Mouse (Mus musculus) thymus, adult 18-20 months (tissue): Measurements from ENCODE around the gene Pea15a.

ENCODE experiments used
- DNase-seq, 2 experiments: peaks; one replicate each; pipeline ENCODE4 v3.0.0; 2022; ENCODE audit warnings: mixed read lengths in 2 of 2

Gene Pea15a

DNA sequence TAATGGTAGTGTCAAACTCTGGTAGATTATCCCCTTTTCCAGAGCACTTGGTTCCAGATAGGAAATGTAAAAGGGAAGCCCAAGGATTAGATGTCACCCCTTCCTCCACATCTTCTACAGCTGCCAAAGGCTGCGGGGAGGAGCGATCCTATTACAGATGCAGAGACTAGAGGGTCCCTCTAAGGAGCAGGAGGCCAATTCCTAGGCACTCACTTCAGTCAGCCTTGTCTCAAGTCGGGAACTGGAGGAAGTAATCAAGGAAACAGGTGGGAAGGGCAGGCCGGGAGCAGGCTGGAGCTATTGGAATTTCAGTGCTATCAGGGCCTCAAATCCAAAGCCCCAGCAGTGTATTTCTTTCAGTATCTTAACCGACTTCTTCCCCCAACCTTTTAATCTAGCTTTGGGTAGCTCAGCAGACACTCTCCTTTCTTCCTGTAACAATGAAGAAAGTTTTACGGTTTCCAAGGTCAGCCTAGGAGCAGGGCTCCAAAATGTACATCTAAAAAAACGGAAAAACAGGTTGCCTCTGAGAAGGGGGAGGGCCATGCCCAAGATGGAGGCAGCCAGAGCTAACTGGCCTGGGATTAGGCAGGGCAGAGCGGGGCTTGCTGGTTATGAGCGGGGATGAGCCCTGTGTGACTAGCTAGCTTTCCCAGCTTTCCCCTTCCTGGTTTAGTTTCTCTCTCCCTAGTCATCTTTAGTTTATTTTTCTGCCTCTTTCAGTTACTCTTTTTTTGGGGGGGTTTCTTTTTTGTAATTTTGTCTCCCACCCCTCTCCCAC, 2.4 kb downstream of the Pea15a start:
- no peak for DNase-seq

DNA sequence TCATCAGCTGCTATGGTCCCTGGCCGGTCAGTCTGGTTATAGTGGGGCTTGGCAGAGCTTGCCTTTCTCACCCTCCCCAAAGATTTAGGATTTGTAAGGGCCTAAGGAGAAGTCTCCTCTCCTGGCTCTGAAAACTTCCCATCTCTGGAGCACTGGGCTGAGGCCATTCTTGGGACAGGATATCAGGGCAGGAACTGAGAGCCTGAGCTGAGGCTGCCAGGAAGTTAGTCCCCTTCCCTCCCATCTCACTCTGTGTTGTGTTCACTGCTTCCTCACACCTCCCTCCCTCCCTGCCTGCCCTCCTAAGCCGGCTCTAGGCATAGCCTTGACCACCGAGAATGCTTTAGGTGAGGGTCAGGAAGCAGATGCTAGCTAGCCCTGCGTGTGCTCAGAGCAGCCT, 3.0 kb downstream of the Pea15a start:
- no peak for DNase-seq

DNA sequence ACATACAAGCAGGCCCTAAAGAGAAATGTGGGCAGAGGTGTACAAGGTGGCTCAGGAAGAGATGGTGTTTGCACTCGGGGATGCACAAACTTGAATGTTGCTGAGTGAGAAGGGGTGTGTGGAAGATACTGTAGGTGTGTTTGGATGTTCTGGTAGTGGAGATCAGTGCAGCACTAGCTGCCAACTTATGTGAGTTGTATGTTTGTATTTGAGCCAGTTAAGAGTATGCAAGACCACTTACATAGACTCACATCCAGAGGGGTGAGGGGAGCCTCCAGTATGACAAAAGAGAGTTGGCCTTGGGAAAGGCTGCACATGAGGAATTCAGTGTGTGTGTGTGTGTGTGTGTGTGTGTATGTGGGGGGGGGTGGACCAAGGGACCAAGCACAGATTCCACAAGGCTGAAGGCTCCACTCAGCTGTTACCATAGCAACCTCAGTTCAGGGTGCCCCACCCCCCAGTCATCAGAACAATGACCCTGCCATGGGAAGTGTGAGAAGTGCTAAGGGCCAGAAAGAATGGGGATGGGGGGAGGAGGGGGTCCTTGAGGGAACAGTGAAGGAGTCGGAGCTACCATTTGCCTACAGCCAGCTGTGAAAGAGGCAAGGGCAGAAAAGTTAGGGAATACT, 3.6 kb downstream of the Pea15a start:
- DNase-seq = no peak

DNA sequence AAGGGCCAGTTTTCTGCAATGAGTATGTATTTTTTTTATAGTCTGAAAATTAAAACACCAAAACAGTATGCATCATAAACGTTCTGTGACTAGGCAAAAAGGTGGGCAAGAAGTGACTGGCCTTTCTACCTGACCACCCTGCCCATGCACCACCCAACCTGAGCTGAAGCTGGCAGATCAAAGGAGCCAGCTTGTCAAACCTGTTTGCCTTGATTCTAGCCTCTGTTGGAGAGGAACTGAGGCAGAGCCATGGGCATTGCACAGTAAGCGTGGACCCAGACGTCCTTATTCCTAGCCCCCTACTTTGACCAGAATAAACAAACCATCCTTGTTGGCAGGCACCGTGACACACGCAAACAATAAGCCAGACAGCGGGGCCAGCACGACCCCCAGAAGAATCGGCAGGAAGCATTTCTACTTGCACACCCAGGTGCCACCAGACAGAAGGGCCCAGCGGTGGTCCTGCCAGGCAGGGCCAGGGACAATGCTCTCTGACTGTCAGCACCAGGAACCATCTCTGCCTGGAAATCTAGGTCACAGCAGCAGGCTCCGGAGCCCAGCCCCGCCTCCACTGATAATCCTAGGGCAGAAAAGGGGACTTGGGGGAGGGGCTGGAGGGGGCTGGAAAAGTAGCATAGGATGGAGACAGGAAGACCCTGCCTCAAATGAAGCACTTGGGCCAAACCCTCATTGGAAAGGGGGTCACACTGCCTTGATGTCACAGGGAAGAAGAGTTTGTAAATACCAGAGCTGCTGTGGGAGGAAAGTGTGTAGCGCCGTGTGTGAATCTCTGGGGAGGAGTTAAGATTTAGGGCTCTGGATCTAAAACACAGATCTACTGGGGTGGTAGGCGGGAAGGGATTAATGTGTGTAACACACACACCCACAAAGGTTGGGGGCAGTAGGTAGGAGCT, 4.4 kb downstream of the Pea15a start:
- DNase-seq = no peak

DNA sequence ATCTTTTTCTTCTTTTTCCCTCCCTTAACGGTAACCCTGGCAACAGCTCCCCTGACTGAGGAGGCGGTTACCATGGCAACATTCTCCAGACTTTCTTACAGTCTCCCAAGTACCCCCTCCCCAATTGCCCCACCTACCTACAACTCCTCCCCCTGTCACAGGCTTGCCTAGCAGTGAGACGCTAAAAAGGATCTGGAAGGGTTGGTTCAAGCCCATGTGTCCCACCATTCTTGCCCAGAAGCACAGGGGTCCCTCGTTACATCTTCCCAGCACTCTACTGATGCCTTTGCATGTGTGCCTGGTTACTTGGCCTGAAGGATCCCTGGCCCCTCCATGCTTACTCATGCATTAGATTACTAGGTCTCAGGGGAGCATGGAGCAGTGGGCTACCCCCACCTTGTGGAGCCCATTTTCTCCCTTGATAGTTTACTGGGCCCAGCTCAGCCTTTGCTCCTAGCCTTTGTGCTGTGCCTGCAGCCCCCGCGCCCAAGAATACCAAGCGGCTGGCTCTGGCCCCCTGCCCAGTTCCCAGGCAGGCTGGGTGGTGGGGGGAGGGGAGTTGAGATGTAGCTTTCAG, 5.6 kb downstream of the Pea15a start:
- DNase-seq = no peak

DNA sequence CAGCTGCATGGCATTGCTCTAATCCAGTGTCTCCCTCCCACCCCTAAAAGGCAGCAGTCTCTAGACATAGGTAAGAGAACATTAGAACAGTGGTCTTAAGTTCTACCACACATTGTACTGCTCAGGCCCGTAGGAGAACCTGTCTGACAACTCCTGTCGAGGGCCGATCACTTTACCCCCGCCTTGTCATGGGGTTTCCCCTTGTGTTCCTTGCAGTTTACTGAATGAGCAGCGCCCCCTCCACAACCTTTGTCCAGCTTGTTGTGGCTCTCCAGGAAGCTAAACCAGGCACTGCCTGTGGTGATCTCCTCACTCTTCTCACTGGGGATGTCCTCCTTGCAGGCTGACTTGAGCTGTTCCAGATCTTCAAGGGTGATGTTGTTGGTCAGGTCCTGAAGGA, 6.4 kb downstream of the Pea15a start:
- DNase-seq = no peak

DNA sequence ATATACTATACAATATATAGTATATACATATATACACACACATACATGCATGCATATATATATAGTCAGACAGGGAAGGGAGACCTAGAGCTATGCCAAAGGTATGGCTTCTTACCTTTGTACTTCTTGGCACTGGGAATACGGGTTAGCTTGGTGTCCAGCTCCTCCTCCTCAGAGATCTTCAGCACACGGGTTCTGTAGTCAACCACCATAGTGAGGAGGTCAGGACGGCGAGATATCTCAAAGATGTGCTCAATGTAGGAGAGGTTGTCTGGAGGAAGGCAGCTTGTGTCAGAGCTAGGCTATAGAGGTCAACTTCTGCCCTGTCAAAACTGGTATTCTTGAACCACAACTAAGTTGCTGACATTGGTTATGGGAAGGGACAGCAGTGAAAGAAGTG, 7.6 kb downstream of the Pea15a start:
- no peak for DNase-seq

DNA sequence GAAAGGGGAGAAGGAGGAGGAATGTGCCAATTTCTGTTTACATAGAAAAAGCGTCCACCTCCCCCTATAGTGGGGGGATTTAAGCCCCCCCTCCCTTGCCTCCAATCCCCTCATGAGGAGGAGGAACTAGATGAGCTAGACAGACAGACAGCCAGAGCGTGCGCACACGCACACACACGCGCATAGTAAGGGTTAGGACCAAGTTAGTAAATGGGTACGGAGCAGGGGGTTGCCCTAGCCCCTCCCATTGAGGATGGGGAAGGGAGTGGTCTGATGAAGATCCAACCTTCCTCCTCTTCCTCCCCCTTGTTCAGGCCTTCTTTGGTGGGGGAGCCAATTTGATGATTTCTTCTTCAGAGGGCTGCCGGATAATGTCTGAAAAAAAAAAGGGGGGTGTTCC, 8.3 kb downstream of the Pea15a start:
- no peak for DNase-seq

DNA sequence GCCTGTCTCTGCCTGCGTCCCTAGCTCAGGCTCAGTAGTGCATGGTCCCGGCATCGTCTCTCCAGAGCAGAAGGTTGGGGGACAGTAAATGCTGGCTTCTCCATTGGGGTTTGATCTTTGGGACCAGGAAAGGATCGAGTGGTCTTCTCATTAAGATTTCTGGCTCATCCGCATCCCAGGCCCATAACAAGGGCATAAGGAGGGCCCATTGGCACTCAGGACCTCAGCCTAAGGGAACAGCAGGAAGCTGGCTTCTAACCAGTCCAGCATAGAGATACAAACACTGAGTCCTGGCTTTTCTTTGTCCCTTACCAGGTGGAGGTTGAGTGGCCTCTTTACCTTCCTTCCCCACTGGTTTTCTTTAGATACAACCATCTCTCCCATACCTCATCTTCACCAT, 8.8 kb downstream of the Pea15a start:
- no peak for DNase-seq

DNA sequence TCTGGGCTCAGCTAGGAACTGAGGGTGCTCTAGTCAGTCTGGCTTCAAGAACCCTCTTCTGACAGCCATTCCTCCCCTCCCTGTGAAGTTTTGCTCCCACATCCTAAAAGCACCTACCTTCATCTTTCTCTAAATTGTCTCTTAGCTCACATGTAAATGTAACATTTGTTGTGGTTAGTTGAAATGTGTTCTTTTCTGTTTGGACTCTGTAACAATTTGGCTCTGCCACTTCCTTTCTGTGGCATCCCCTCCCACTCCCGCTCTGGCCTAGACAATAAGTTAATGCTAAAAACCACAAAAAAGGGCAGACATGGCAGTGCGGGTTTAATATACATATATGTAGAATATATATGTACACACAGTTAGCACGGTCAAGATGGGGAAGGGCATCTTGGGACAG, 9.5 kb downstream of the Pea15a start:
- no peak for DNase-seq

DNA sequence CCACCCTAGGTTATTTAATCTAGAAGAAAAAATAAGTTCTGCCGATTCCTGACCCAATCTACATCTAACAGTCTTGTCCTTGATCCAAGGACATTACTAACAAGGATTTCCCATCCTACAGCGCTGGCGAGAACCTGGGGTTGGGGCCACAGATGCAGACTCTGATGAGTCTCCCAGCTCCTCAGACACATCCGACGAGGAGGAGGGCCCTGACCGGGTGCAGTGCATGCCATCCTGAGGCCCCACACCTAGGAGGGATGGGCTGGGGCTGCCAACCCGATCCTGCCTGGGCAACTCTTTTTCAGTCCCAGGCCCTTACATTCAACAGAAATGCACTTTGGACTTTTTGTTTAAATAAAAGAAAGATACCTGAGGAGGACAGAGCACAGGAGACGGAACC, 12.2 kb downstream of the Pea15a start:
- DNase-seq = no peak

DNA sequence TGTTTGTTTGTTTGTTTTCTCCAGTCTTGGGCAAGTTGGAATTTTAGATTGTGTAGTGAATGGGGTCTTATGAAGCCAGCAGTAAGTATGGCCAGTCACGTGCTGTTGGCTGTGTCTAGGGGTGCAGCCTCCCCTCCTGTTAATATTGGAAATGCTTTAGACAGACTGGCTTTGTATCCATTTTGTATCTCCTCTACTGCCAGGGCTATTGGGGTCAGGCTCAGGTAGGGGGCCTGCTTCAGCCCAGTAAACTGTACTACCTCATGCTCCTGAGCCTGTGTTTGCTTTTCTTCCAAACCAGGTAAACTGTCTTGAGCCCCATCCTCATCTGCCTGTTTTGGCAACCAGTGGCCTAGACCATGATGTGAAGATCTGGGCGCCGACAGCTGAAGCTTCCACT, 14.4 kb downstream of the Pea15a start:
- DNase-seq = no peak

DNA sequence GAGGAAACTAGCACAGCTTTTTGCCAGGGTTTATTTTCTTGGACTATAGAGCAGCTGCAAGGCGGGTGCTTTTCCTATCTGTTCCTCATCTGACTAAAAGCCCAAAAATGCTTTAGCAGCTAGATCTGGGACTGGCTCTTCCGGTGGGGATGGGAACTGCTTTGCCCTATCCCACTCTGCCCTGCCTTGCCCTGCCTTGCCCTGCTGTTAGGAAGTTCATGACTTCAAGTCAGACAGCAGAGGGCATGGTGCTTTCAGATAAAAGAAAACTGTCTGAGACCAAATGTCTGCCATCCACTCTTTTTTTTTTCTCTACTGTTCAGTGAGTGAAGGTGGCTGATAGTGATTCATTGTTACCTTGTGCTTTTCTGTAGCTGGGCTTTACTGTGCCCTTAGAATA, 15.0 kb downstream of the Pea15a start:
- no peak for DNase-seq

DNA sequence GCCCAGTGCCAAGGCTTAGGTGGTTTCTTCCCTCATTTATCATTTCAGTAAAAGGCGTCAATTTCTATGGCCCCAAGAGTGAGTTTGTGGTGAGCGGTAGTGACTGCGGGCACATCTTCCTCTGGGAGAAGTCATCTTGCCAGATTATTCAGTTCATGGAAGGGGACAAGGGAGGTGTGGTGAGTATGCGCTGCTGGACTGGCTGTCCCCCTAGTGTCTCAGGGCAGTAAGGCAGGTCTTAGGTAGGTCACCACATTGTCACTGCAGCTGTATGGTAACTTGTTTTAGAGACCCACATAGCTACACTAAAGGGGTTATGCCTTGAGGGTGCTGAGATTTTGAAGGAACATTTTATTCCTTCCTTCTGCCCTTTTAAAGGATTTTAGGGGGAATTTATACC, 17.7 kb downstream of the Pea15a start:
- DNase-seq = no peak

DNA sequence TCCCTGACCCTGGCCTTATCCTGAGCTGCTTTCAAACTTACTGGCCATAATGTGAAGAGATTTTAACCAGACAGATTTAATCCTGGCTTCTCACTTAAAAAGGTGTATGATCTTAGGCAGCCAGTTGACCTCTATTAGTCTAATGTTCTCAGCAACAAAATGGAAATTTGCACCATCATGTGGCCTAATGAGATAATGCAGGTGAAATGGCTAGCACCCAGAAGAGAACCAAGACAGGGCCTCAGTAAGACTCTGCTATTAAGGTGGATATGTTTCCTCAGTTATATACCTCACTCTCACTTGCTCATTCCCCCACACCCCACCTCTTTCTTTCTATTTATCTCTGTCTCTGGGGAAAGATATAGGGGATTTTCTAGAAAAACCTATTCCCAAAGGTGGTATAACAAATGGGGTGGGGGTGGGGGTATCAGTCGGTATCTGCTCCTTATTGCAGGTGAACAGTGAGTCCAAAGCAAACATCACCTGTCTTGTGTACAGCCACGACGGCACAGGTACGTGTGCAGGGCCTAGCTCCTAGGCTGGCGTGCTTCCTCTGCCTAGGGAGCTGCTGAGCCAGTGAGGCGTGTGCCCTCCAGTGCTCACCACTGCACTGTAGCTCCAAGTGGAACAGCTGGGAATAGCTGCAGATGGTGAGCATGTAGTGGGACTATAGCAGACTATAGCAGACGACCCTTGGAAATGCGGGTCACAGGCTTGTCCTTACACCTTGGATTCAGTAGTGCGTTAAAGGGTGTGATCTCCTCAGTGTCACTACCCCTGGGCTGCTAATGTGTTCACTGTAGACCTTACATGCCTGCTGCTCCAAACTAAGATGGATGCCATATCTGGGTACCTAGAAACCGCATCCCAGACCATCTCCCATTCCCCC, 20.0 kb downstream of the Pea15a start:
- DNase-seq = no peak

DNA sequence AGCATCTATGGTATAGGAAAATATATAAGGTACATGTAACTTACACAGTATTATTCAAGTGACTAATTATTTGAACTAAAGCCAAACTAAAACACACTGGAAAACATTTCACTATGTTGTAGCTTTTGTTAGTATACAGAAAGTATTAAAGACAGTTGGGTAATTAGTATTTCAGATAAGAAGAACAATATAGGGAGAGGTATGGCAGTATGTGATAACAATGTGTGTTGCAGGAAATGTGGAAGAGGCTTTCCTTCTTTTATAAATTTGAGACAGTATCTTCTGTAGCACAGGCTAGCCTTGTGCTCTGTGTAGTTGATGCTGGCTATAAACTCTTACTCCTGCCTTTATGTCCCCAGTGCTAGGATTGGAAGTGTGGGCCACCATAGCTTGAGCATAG, 22.7 kb downstream of the Pea15a start:
- no peak for DNase-seq

DNA sequence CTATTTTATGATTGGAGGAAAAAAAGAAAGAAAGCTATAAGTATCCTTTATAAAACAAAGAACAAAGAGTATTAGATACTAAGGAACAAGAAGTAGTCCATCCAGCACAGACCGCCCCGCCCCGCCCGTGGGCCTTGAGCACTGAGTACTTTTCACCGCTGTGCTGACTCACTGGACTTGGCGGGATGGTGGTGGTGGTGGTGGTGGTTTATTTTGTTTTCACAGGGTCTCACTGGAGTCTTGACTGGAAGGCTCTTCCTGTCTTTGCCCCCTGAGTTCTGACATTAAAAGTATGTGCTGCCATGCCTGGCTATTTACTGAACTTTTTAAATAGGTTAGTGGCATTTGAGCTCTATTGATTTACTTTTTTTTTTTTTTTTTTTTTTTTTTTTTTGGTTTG, 23.5 kb downstream of the Pea15a start:
- no peak for DNase-seq

DNA sequence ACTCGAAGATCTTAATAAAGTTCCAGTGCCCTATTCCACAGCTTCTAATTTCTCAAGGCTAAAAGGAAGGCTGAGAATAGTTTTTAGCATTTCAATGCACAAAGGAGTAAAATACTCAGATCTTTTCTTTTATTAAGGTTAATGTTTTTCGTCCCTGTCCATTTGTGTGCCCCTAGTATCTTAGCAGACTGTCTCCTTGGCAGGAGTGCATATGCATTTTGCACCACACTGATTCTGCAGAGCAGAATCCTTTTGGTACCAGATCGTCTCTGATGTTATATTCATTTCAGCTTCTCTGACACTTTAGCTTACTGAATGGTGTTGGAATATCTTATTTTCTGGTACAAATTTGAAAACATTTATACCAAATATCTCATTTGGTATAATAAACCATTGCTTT, 24.8 kb downstream of the Pea15a start:
- DNase-seq = no peak

DNA sequence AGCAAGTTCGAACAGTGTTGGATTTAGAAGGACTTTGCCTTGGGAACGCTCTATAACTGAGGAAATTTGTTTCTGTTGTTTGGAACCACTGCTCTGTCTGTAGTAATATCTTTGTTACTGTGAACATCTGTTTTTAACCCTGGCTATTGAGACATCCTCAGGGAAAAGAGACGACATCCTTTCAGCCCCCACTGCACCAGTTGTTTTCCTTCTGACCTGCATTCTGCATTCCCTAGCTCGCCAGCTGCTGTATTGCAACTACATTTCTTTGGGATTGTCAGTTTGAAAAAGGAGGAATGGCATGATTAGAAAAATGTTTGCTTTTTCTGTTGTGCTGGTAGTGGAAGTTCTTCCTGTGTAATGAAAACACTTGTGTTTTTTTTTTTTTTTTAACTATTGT, 25.7 kb downstream of the Pea15a start:
- no peak for DNase-seq

DNA sequence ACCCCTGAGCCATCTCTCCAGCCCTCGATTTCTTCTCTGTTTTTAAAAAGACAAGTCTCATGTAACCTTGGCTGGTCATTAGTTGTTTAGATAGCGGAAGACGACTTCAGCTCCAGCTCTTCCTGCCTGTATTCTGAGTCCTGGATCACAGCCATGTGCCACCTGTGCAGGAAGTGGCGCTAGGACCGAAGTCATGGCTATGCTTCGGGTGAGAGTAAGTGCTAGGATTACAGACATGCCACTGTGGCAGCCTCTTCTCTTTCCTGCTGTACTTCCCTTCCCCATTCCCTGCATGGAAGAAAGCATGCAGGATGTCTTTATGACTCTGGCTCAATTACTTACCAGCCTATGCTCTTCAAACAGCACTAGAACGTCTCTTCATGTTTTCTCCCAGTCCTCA, 27.5 kb downstream of the Pea15a start:
- no peak for DNase-seq

DNA sequence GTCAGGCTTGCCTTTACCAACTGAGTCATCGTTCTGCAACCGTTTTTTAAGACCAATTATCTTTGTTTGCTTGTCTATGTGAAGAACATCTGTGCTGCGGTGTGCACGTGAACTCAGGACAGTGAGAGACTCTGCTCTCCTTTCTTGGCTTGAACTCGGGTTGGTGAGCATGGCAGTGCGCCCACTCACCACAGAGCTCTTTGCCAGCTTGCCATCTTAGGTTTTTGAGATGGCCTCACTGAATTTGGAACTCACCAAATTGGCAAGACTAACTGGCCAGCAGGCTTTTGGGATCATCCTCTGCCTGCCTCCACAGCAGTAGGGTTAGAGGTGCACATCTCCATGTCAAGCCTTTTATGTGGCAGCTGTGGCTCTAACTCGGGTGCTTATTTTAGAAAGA, 28.8 kb downstream of the Pea15a start:
- no peak for DNase-seq

DNA sequence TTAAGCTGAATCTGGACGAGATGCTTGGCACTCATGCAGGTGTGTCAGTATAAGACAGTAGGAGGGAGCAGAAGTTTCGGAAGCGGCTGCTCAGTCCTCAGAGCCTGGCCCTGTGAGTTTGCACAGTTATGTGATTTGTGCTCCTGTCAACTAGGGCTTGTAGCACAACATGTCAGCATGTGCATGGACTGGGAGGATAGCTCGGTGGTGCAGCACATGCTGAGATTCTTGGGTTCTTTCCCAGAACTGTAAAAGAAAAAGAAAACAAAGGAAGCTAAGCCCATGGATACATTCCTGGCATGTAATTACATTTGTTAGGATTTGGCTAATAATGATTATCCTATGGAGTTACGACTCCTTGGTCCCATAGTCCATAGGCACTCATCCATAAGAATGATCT, 33.4 kb downstream of the Pea15a start:
- no peak for DNase-seq
